Mouse (Mus musculus) G1E (cell line): Measurements from ENCODE around the gene Meis3. TPM values are rescaled to one million over a fixed set of nuclear protein-coding genes. Genes with fewer than 3 reads are reported as not detected.

Experiments
- ATAC-seq: 2 replicates; pipeline ENCODE4 v1.8.0; 2016; ENCODE audit warnings: mild to moderate bottlenecking; ENCODE audit not compliant: insufficient number of reproducible peaks, poor library complexity, low FRiP score, severe bottlenecking; ENCODE audit errors: extremely low read depth
- DNase-seq: peaks from one replicate; pipeline ENCODE4 v3.0.0; 2012; ENCODE audit warnings: low spot score
- H3K27me3 ChIP-seq: 2 replicates; pipeline ENCODE4 v1.6.1; 2012; ENCODE audit warnings: mild to moderate bottlenecking, low read length, inconsistent platforms; ENCODE audit not compliant: insufficient read depth
- H3K36me3 ChIP-seq: replicated peaks from 2 replicates; pipeline ENCODE3; 2012; ENCODE audit warnings: mild to moderate bottlenecking, inconsistent platforms
- H3K4me1 ChIP-seq: 2 replicates; pipeline ENCODE4 v1.6.1; 2012; ENCODE audit warnings: low read depth, low read length, inconsistent platforms, mixed read lengths; ENCODE audit not compliant: insufficient read depth
- H3K4me3 ChIP-seq: 2 replicates; pipeline ENCODE4 v1.5.1; 2012; ENCODE audit warnings: low read depth, mild to moderate bottlenecking, inconsistent platforms, low read length, moderate library complexity, mixed read lengths
- H3K9me3 ChIP-seq: replicated peaks from 2 replicates; pipeline ENCODE4 v1.6.1; 2012; ENCODE audit warnings: inconsistent platforms
- CTCF ChIP-seq: IDR thresholded peaks from 2 replicates; pipeline ENCODE4 v1.5.1; 2012; ENCODE audit warnings: low read depth, low read length, inconsistent platforms, mixed read lengths
- GATA1 ChIP-seq: IDR thresholded peaks from 2 replicates; pipeline ENCODE4 v1.6.1; 2012; ENCODE audit warnings: borderline replicate concordance, low read length, inconsistent platforms, mixed read lengths
- GATA2 ChIP-seq: IDR thresholded peaks from 2 replicates; pipeline ENCODE4 v1.6.1; 2012; ENCODE audit warnings: low read depth, low read length, inconsistent platforms, borderline replicate concordance
- POLR2AphosphoS5 ChIP-seq: IDR thresholded peaks from 2 replicates; pipeline ENCODE4 v1.6.1; 2012; ENCODE audit warnings: low read depth, low read length, inconsistent platforms; ENCODE audit not compliant: insufficient replicate concordance
- TAL1 ChIP-seq: conservative IDR thresholded peaks from 2 replicates; pipeline ENCODE4 v1.6.1; 2012; ENCODE audit warnings: low read depth, low read length, inconsistent platforms, mixed read lengths
- polyA plus RNA-seq: library from polyadenylated mRNA; stranded (reverse); fragments of >175 nt; gene quantifications from 2 replicates; pipeline ENCODE4 v1.2.3, GENCODE M21; 2012
- total RNA-seq, 2 experiments: library from RNA; stranded (forward) in 1 of 2; stranded (reverse) in 1 of 2; fragments of 200-1000 nt in 1 of 2; fragments of >200 nt in 1 of 2; fragmentation: Nextera tagmentation in 1 of 2; gene quantifications; 2 replicates each; pipeline ENCODE4 v1.2.3; 2014 to 2017

The Meis3 gene
- total and polyA plus RNA-seq, 3 experiments = 0.60 to 1.9 (median 1.8) TPM

DNA sequence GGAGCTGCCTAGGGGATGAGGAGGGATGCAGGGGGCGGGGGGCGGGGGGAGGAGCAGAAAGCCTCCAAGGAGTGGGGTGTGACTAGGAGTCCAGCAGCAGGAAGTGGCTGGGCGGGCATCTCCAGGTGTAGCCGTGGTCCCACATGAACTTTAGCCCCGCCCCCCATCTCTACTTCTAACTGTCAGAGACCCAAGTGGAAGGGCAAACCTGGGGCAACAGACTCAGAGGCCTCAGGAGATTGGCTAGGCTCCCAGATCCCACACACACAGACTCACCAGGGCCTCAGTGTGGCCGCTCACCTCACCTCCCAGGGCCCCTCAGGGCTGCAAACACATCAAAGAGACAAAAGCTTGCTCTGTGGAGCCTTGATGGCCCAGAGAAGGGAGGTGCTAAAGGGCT, 21.7 kb downstream of the Meis3 start:
- DNase-seq (no peak), ATAC-seq (no peak)
- Histone ChIP-seq H3K9me3 (no peaks in the 10 kb centered on the region), H3K4me1 (peaks cover 11% of the 10 kb centered on the region), H3K4me3 (no peak overlapping the region), H3K36me3 (peaks cover 48% of the 10 kb centered on the region), H3K27me3 (no peaks in the 10 kb centered on the region)
- no peak for TF ChIP-seq GATA2
- TF ChIP-seq TAL1 = no peak

DNA sequence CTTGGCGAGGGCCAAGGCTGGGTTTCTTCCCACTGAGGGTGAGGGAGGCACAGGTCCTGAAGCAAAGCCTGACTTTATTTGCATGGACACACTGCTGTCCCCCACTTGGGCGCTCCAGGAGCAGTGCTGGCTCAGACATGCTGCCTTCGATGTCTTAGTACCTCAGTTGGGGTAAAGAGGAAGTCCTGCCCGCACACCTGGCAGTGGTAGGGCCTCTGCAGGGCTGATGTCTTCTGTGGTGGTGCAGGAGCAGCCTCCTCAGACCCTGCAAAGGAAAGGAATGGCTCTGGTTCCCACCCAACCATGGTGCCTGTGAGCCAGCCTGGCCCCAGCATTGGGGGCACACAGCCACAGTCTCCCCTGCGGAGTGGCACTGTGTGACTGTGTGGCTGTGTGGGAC, 22.3 kb downstream of the Meis3 start:
- H3K4me3 ChIP-seq = 0 out of 2 replicates have a peak overlapping the region, but pooled peaks have one; percentile 27
- H3K27me3 ChIP-seq = no peaks in the 10 kb centered on the region
- no peak for TF ChIP-seq POLR2AphosphoS5
- no peak for TF ChIP-seq TAL1
- TF ChIP-seq GATA1 = no peak
- TF ChIP-seq GATA2 = no peak
- TF ChIP-seq CTCF = no peak
- peaks cover 54% of the 10 kb centered on the region for H3K36me3 ChIP-seq
- ATAC-seq = no peak
- no peaks in the 10 kb centered on the region for H3K9me3 ChIP-seq
- H3K4me1 ChIP-seq = peaks cover 10% of the 10 kb centered on the region
- DNase-seq = no peak

DNA sequence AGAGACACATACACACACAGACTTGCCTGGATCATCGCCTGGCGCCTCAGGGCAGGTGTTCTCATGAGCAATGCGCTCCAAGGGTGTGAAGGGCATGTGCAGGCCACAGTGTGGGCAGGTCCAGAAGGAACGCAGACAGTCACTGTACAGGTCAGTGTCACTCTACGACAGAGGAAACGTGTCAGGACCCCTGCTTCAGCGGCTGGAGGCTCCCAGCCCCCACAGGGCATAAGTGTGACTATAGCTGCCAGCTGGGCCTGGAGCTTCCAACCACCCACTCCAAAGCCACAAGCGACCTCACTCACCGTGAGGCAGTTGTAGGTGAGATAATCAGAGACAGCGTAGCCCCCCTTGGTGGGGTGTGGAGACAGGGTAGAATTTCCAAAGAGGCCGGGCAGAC, 23.6 kb downstream of the Meis3 start:
- Histone ChIP-seq H3K36me3 (peaks cover 67% of the 10 kb centered on the region), H3K4me1 (peaks cover 7% of the 10 kb centered on the region), H3K4me3 (no peak overlapping the region), H3K9me3 (no peaks in the 10 kb centered on the region), H3K27me3 (no peaks in the 10 kb centered on the region)
- DNase-seq = no peak
- ATAC-seq = no peak
- TF ChIP-seq GATA1 (no peak), CTCF (no peak), GATA2 (no peak), POLR2AphosphoS5 (no peak), TAL1 (no peak)

DNA sequence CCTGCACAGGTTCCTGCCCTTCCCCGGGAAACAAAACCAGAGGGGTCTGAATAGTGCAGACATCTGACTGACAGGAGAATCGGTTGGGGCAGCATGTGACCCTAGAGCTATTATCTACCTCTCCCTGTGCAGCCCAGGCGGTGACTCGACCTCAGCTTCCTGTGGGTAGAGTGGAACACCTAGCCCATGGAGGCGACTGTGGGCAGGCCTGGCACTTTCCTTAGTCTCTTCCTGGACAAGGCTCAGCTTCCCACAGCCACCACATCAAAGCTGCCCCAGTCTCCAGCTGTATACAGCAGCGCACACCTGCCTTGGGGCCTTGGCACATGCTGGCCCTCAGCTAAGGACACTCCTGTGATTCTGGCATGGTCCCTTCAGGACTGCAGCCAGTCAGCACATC, 26.2 kb downstream of the Meis3 start:
- Histone ChIP-seq H3K4me1 (peaks cover 14% of the 10 kb centered on the region), H3K36me3 (peaks cover 91% of the 10 kb centered on the region), H3K27me3 (no peaks in the 10 kb centered on the region), H3K9me3 (no peaks in the 10 kb centered on the region), H3K4me3 (no peak overlapping the region)
- TF ChIP-seq CTCF (no peak), POLR2AphosphoS5 (no peak), GATA1 (no peak), TAL1 (no peak), GATA2 (no peak)
- DNase-seq = no peak
- no peak for ATAC-seq

DNA sequence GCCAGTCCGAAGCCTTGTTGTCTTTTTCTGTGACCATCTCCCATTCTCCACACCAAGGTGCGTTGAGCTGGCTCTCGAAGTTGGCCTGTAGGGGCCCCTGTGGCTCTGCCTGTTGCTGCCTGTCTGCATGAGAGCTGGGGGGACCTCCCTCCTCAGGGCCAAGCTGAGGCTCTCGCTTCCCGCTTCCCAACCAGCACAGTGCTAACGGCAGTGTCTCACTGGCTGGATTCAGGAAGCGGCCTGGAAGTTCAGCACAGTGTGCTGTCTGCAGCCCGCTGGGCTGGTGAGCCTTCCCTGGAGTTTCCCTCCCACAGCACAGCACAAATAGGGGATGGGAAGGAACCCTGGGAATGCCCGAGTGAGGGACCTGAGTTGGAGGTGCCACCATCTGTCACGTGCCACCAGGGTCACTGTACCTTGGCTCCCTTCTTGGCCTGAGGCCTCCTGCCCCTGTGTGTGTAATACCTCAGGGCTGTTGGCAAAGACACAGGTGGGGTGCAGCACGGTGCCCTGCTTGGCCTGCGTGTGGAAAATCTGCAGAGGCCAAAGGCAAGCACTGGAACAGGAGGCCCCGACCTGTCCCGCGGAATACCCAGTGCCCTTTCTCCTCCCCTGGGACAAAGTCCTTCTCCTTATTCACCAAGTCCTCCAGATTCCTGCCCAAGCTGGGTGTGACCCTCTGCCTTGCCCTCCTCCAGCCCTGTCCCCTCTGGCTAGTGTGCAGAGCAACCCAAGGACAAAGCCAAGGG, 28.0 kb downstream of the Meis3 start:
- Histone ChIP-seq H3K4me3 (no peak overlapping the region), H3K4me1 (peaks cover 16% of the 10 kb centered on the region), H3K9me3 (no peaks in the 10 kb centered on the region), H3K27me3 (no peaks in the 10 kb centered on the region), H3K36me3 (peaks cover 93% of the 10 kb centered on the region)
- no peak for DNase-seq
- ATAC-seq = no peak
- TF ChIP-seq GATA2 (no peak), POLR2AphosphoS5 (no peak), CTCF (no peak), GATA1 (no peak), TAL1 (no peak)

DNA sequence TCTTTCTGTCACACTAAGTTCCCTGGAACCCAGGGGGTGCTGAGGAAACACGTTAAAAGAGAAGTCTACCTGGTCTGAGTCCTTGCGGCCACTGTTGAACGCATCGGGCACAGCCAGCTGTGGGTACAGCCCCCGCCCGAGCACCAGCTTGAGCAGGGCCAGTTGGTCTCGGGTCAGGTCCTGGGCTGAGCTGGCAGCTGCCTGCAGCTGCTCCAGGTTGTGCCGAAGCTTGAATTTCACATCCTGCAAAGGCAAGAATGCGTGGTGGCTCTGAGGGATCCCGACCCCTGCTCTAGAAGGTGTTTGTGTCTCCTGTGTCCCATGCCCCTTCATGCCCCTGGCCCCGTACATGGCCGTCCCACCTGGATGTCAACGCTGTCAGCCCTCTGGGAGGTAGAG, 28.6 kb downstream of the Meis3 start:
- no peak for ATAC-seq
- no peak for TF ChIP-seq POLR2AphosphoS5
- peaks cover 90% of the 10 kb centered on the region for H3K36me3 ChIP-seq
- H3K4me1 ChIP-seq = peaks cover 16% of the 10 kb centered on the region
- H3K4me3 ChIP-seq = no peak overlapping the region
- H3K27me3 ChIP-seq = no peaks in the 10 kb centered on the region
- DNase-seq = no peak
- H3K9me3 ChIP-seq = no peaks in the 10 kb centered on the region

DNA sequence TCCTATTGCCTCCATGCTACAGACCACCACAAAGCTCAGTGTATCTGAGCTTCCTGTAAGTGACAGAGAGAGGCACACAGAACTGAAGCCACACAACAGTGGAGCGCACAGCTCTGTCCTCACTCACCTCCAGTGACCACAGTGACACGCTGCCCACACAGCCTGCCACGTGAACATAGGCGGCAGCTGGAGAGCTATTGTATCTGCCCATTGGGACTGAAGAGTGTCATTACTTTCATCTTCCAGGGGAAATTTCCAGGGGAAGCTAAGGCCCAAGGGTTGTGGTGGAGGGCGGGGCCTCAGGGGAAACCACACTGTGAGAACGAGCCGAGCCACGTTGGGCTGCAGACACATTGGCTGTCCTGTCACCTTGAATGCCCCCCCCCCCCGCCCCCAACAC, 29.9 kb downstream of the Meis3 start:
- no peak for TF ChIP-seq CTCF
- TF ChIP-seq GATA2 = no peak
- no peak for TF ChIP-seq GATA1
- no peak for TF ChIP-seq TAL1
- TF ChIP-seq POLR2AphosphoS5 = no peak
- Histone ChIP-seq H3K27me3 (no peaks in the 10 kb centered on the region), H3K36me3 (peaks cover 90% of the 10 kb centered on the region), H3K4me3 (no peak overlapping the region), H3K4me1 (peaks cover 14% of the 10 kb centered on the region), H3K9me3 (no peaks in the 10 kb centered on the region)
- DNase-seq (no peak), ATAC-seq (no peak)
